Mouse (Mus musculus) heart, postnatal 0 days (tissue): ENCODE results near the gene Klhdc4. TPM values are rescaled to one million over a fixed set of nuclear protein-coding genes. Genes with fewer than 3 reads are reported as not detected.
A peak's percentile ranks its signal among the peaks of the same experiment; 100 is the strongest.

Source experiments
- ATAC-seq: fragments of 200-750 bp; cut with Nextera tagmentation; 2 replicates; pipeline ENCODE4 v1.8.0; 2017; ENCODE audit warnings: low read depth, moderate number of reproducible peaks, moderate library complexity; ENCODE audit not compliant: insufficient read depth
- DNase-seq: peaks from one replicate; pipeline ENCODE4 v3.0.0-alpha.2; 2016; ENCODE audit warnings: low spot score
- H3K27ac ChIP-seq: fragments of 300-500 bp; sonication (generic); 2 replicates; pipeline ENCODE4 v1.5.1; 2014; ENCODE audit warnings: low read depth, mild to moderate bottlenecking
- H3K27me3 ChIP-seq: fragments of 300-500 bp; sonication (generic); 2 replicates; pipeline ENCODE4 v1.6.1; 2014; ENCODE audit warnings: low read length, mixed read lengths; ENCODE audit not compliant: control insufficient read depth, insufficient read depth
- H3K36me3 ChIP-seq: fragments of 300-500 bp; sonication (generic); replicated peaks from 2 replicates; pipeline ENCODE4 v1.6.1; 2014; ENCODE audit warnings: low read length, mixed read lengths; ENCODE audit not compliant: control insufficient read depth, insufficient read depth
- H3K4me1 ChIP-seq: fragments of 300-500 bp; sonication (generic); 2 replicates; pipeline ENCODE4 v1.6.1; 2014; ENCODE audit warnings: antibody characterized with exemption; ENCODE audit not compliant: control insufficient read depth, insufficient read depth
- H3K4me2 ChIP-seq: fragments of 300-500 bp; sonication (generic); 2 replicates; pipeline ENCODE4 v1.6.1; 2014; ENCODE audit warnings: low read depth, mild to moderate bottlenecking, low read length, moderate library complexity
- H3K4me3 ChIP-seq: fragments of 300-500 bp; sonication (generic); 2 replicates; pipeline ENCODE4 v1.5.1; 2014; ENCODE audit warnings: low read depth, low read length
- H3K9ac ChIP-seq: fragments of 300-500 bp; sonication (generic); replicated peaks from 2 replicates; pipeline ENCODE4 v1.6.1; 2014; ENCODE audit warnings: low read depth, low read length, mixed read lengths
- H3K9me3 ChIP-seq: fragments of 300-500 bp; sonication (generic); replicated peaks from 2 replicates; pipeline ENCODE4 v1.6.1; 2016; ENCODE audit warnings: low read length; ENCODE audit not compliant: control insufficient read depth
- CTCF ChIP-seq: IDR thresholded peaks from 2 replicates; pipeline ENCODE4 v1.5.1; 2016; ENCODE audit warnings: antibody characterized with exemption, control low read depth, low read depth
- EP300 ChIP-seq: IDR thresholded peaks from 2 replicates; pipeline ENCODE4 v1.6.1; 2016; ENCODE audit warnings: antibody characterized with exemption, low read depth
- WGBS: fragments of 180-500 bp; shearing (Covaris S2); extraction: QIAGEN DNeasy Blood & Tissue Kit; methylation state at CpG from one replicate; pipeline ENCODE4 v1.1.7; 2014; 5-methylcytosine and 5-hydroxymethylcytosine counted together
- polyA plus RNA-seq: library from polyadenylated mRNA; unstranded; fragments of >200 nt; fragmentation: Nextera tagmentation; extraction: Ambion mirVana; gene quantifications from 2 replicates; pipeline ENCODE4 v1.2.1, GENCODE M21; 2015
- total RNA-seq: library from RNA; depleted of rRNA; stranded (reverse); fragments of >200 nt; gene quantifications from 2 replicates; pipeline ENCODE4 v1.2.3, GENCODE M21; 2014; ENCODE audit warnings: low replicate concordance

Klhdc4 gene
- total and polyA plus RNA-seq, 2 experiments from 2014 or later: 9.4 to 13.9 TPM

- no peak for DNase-seq
- H3K4me3 ChIP-seq: no peak overlapping the region
- peaks cover 1% of the 10 kb centered on the region; the same call in 1 of the 2 replicates for H3K27me3 ChIP-seq
- no peaks in the 10 kb centered on the region for H3K36me3 ChIP-seq
- 0 out of 2 replicates have a peak overlapping the region, but pooled peaks have one; percentile 9 for H3K9ac ChIP-seq
- WGBS: 54% methylated on average over 2 of the region's 2 CpGs
- no peaks in the 10 kb centered on the region for H3K9me3 ChIP-seq
- no peak overlapping the region for H3K4me2 ChIP-seq
- no peak for ATAC-seq
- H3K27ac ChIP-seq: no peak overlapping the region
- no peak for TF ChIP-seq CTCF
- no peak for TF ChIP-seq EP300
- H3K4me1 ChIP-seq: peaks cover 5% of the 10 kb centered on the region
Observed at GRCm38 (mm10) chr8:121853586-121853985, 24.2 kb upstream of the Klhdc4 start.

GRCm38 (mm10) chr8:121852464-121852863, 23.1 kb upstream of the Klhdc4 start:
- Histone ChIP-seq H3K4me1 (peaks cover 5% of the 10 kb centered on the region), H3K4me3 (no peak overlapping the region), H3K9me3 (no peaks in the 10 kb centered on the region), H3K27ac (no peak overlapping the region), H3K9ac (no peak overlapping the region), H3K36me3 (no peaks in the 10 kb centered on the region), H3K4me2 (no peak overlapping the region), H3K27me3 (peaks cover 5% of the 10 kb centered on the region; the same call in 1 of the 2 replicates)
- TF ChIP-seq CTCF: no peak
- TF ChIP-seq EP300: no peak
- peak; percentile 48 for ATAC-seq
- peak; percentile 47 for DNase-seq
- 11% methylated on average over 7 of the region's 7 CpGs for WGBS

- no peak overlapping the region for H3K4me2 ChIP-seq
- 70% methylated on average over 7 of the region's 7 CpGs for WGBS
- TF ChIP-seq CTCF (no peak), EP300 (no peak)
Observed at GRCm38 (mm10) chr8:121851716-121852115, 22.3 kb upstream of the Klhdc4 start.

GRCm38 (mm10) chr8:121850821-121851470, 21.6 kb upstream of the Klhdc4 start:
- WGBS: 7% methylated on average over 24 of the region's 24 CpGs
- DNase-seq (peak; percentile 89), ATAC-seq (peak; percentile 80)
- no peaks in the 10 kb centered on the region for H3K9me3 ChIP-seq
- no peaks in the 10 kb centered on the region for H3K36me3 ChIP-seq
- H3K9ac ChIP-seq: no peak overlapping the region
- H3K27me3 ChIP-seq: peaks cover 5% of the 10 kb centered on the region; the same call in 1 of the 2 replicates
- no peak for TF ChIP-seq EP300
- peak; percentile 99 for TF ChIP-seq CTCF
- H3K4me3 ChIP-seq: no peak overlapping the region
- peaks cover 5% of the 10 kb centered on the region for H3K4me1 ChIP-seq
- H3K4me2 ChIP-seq: peak overlapping the region; percentile 46
- no peak overlapping the region for H3K27ac ChIP-seq

More at GRCm38 (mm10) chr8:121851716-121852115, 22.3 kb upstream of the Klhdc4 start:
- peaks cover 5% of the 10 kb centered on the region for H3K4me1 ChIP-seq
- H3K9ac ChIP-seq: no peak overlapping the region
- DNase-seq: no peak
- peaks cover 5% of the 10 kb centered on the region; the same call in 1 of the 2 replicates for H3K27me3 ChIP-seq
- H3K4me3 ChIP-seq: no peak overlapping the region
- ATAC-seq: no peak
- no peak overlapping the region for H3K27ac ChIP-seq
- no peaks in the 10 kb centered on the region for H3K9me3 ChIP-seq
- no peaks in the 10 kb centered on the region for H3K36me3 ChIP-seq

- H3K4me3 ChIP-seq: no peak overlapping the region
- WGBS: 42% methylated on average over 12 of the region's 12 CpGs
- peaks cover 5% of the 10 kb centered on the region; the same call in 1 of the 2 replicates for H3K27me3 ChIP-seq
- H3K27ac ChIP-seq: no peak overlapping the region
- H3K36me3 ChIP-seq: no peaks in the 10 kb centered on the region
- no peak overlapping the region for H3K9ac ChIP-seq
- H3K4me2 ChIP-seq: peak overlapping the region; percentile 46
- no peak for ATAC-seq
- no peaks in the 10 kb centered on the region for H3K9me3 ChIP-seq
- DNase-seq: no peak
- TF ChIP-seq CTCF (no peak), EP300 (no peak)
- H3K4me1 ChIP-seq: peaks cover 5% of the 10 kb centered on the region
Observed at GRCm38 (mm10) chr8:121850436-121850820, 21.1 kb upstream of the Klhdc4 start.
